Mouse (Mus musculus) testis, adult 2 months (tissue): ENCODE measurements around the gene Gon4l. TPM values are rescaled to one million over a fixed set of nuclear protein-coding genes. Genes with fewer than 3 reads are reported as not detected.
"Not testable (repeated sequence)": the region's sequence is repeated elsewhere in the genome, so short reads cannot be mapped to it uniquely, and the experiment has no call there.

Experiments
- H3K27ac ChIP-seq: fragments of 200-500 bp; 2 replicates; pipeline ENCODE4 v1.5.1; 2012; ENCODE audit warnings: low read depth, low read length; ENCODE audit not compliant: control insufficient read depth, insufficient read depth
- H3K27me3 ChIP-seq: fragments of 200-500 bp; 2 replicates; pipeline ENCODE4 v1.6.1; 2012; ENCODE audit warnings: mild to moderate bottlenecking, low read length, moderate library complexity; ENCODE audit not compliant: control insufficient read depth, insufficient read depth
- H3K36me3 ChIP-seq: fragments of 200-500 bp; 2 replicates; pipeline ENCODE4 v1.6.1; 2012; ENCODE audit warnings: mild to moderate bottlenecking, low read length; ENCODE audit not compliant: control insufficient read depth, insufficient read depth
- H3K4me1 ChIP-seq: fragments of 200-500 bp; 2 replicates; pipeline ENCODE4 v1.6.1; 2012; ENCODE audit warnings: low read length; ENCODE audit not compliant: control insufficient read depth, insufficient read depth
- H3K4me3 ChIP-seq: fragments of 200-500 bp; 2 replicates; pipeline ENCODE4 v1.5.1; 2012; ENCODE audit warnings: low read depth, mild to moderate bottlenecking, low read length, moderate library complexity, mixed read lengths; ENCODE audit not compliant: control insufficient read depth
- CTCF ChIP-seq: fragments of 200-500 bp; IDR thresholded peaks from 2 replicates; pipeline ENCODE4 v1.5.1; 2012; ENCODE audit warnings: low read depth, mild to moderate bottlenecking, inconsistent platforms, low read length, moderate library complexity; ENCODE audit not compliant: control insufficient read depth, insufficient read depth, insufficient replicate concordance
- POLR2A ChIP-seq: fragments of 200-500 bp; IDR thresholded peaks from 2 replicates; pipeline ENCODE4 v1.6.1; 2012; ENCODE audit warnings: low read depth, mild to moderate bottlenecking, inconsistent platforms, low read length, moderate library complexity; ENCODE audit not compliant: control insufficient read depth
- polyA plus RNA-seq: library from polyadenylated mRNA; depleted of rRNA; stranded (reverse); fragments of >200 nt; gene quantifications from 2 replicates; pipeline ENCODE4 v1.2.3, GENCODE M21; 2012

The Gon4l gene
- polyA plus RNA-seq, 1 experiment: 14.3 TPM

- H3K27ac ChIP-seq: no peak overlapping the region
- peaks cover 1% of the 10 kb centered on the region; the same call in 1 of the 2 replicates for H3K36me3 ChIP-seq
- no peaks in the 10 kb centered on the region for H3K4me1 ChIP-seq
- TF ChIP-seq CTCF (no peak), POLR2A (no peak)
- no peaks in the 10 kb centered on the region for H3K27me3 ChIP-seq
- no peak overlapping the region for H3K4me3 ChIP-seq
These were observed 14.1 kb downstream of the Gon4l start for GRCm38 (mm10) chr3:88849172-88849571.

- TF ChIP-seq CTCF (no peak), POLR2A (no peak)
- no peaks in the 10 kb centered on the region for H3K27me3 ChIP-seq
- no peak overlapping the region for H3K27ac ChIP-seq
- peaks cover 6% of the 10 kb centered on the region for H3K36me3 ChIP-seq
- H3K4me3 ChIP-seq: no peak overlapping the region
- no peaks in the 10 kb centered on the region; the same call in 1 of the 2 replicates for H3K4me1 ChIP-seq
These were observed 20.8 kb downstream of the Gon4l start for GRCm38 (mm10) chr3:88855837-88856236.

- Histone ChIP-seq H3K4me3 (no peak overlapping the region), H3K27me3 (no peaks in the 10 kb centered on the region), H3K4me1 (no peaks in the 10 kb centered on the region), H3K36me3 (peaks cover 7% of the 10 kb centered on the region), H3K27ac (no peak overlapping the region)
- no peak for TF ChIP-seq POLR2A
- no peak for TF ChIP-seq CTCF
These were observed 27.1 kb downstream of the Gon4l start for GRCm38 (mm10) chr3:88862129-88862528.

- not testable (repeated sequence) for H3K27ac ChIP-seq, H3K4me1 ChIP-seq, H3K27me3 ChIP-seq, H3K36me3 ChIP-seq, H3K4me3 ChIP-seq
These were observed 31.7 kb downstream of the Gon4l start for GRCm38 (mm10) chr3:88866735-88867134.

- not testable (repeated sequence) for H3K27ac ChIP-seq, H3K27me3 ChIP-seq, H3K36me3 ChIP-seq
These were observed 32.1 kb downstream of the Gon4l start for GRCm38 (mm10) chr3:88867177-88867576.

GRCm38 (mm10) chr3:88868449-88868848, 33.4 kb downstream of the Gon4l start:
- H3K27me3 ChIP-seq, H3K36me3 ChIP-seq, H3K4me1 ChIP-seq, H3K4me3 ChIP-seq, H3K27ac ChIP-seq: not testable (repeated sequence)

More at GRCm38 (mm10) chr3:88867177-88867576, 32.1 kb downstream of the Gon4l start:
- H3K4me1 ChIP-seq, H3K4me3 ChIP-seq: not testable (repeated sequence)

GRCm38 (mm10) chr3:88882536-88882935, 47.5 kb downstream of the Gon4l start:
- H3K27me3 ChIP-seq, H3K36me3 ChIP-seq, H3K4me1 ChIP-seq, H3K27ac ChIP-seq, H3K4me3 ChIP-seq: not testable (repeated sequence)

GRCm38 (mm10) chr3:88893011-88893410, 58.0 kb downstream of the Gon4l start:
- H3K27ac ChIP-seq, H3K27me3 ChIP-seq, H3K36me3 ChIP-seq, H3K4me3 ChIP-seq, H3K4me1 ChIP-seq: not testable (repeated sequence)

- Histone ChIP-seq H3K36me3 (peaks cover 8% of the 10 kb centered on the region), H3K27me3 (no peaks in the 10 kb centered on the region), H3K4me3 (no peak overlapping the region), H3K27ac (no peak overlapping the region), H3K4me1 (no peaks in the 10 kb centered on the region)
- TF ChIP-seq POLR2A (no peak), CTCF (no peak)
These were observed 69.8 kb downstream of the Gon4l start for GRCm38 (mm10) chr3:88904803-88905202.
